Mouse (Mus musculus) brain, embryonic 14.5 days (tissue): ENCODE data around the gene Maats1.

Experiments used
- CTCF ChIP-seq: fragments of 200-500 bp; IDR thresholded peaks from 2 replicates; pipeline ENCODE4 v1.5.1; 2012; ENCODE audit warnings: inconsistent platforms, mild to moderate bottlenecking, moderate library complexity, borderline replicate concordance; ENCODE audit not compliant: insufficient read depth, insufficient read length; ENCODE audit errors: extremely low read depth
- POLR2A ChIP-seq: fragments of 200-500 bp; IDR thresholded peaks from 2 replicates; pipeline ENCODE4 v1.6.1; 2012; ENCODE audit warnings: mild to moderate bottlenecking, inconsistent platforms, borderline replicate concordance; ENCODE audit not compliant: poor library complexity, insufficient read depth, insufficient read length, severe bottlenecking; ENCODE audit errors: extremely low read depth

DNA sequence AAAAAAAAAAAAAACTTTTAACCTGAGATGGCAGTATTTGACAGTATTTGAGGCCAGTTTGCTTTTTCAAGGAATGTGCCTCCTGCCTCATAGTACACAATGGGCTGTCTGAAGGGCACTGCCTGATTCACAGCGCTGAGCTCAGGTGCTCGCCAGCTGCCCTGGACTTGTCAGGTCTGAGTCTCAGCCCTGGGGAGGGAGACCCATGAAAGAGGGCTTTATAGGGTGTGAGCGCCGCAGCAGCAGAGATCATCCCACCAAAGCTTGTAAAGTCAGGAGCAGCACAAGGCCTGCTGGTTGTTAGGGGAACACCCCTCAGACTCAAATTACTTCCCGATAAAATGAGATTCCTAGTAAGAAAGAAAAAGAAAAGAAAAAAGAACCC, 34.7 kb downstream of the Maats1 start:
- TF ChIP-seq POLR2A: no peak
- no peak for TF ChIP-seq CTCF
